Mouse (Mus musculus): ENCODE measurements around the gene Spata3.

GRCm38 (mm10) chr1:85992175-85992574 is 24.4 kb upstream of the Spata3 start:
- TF ChIP-seq CTCF (IDR thresholded peaks at IDR 0.05; ENCODE audit: low read depth) = no peak
- no peak for TF ChIP-seq EP300 (optimal IDR thresholded peaks at IDR 0.05)
